Mouse (Mus musculus): ENCODE measurements around the gene Ecel1. TPM values are rescaled to one million over a fixed set of nuclear protein-coding genes. Genes with fewer than 3 reads are reported as not detected.

Ecel1 gene
- polyA plus RNA-seq, 1 experiment from 2014 or later = 1.0 TPM

DNA sequence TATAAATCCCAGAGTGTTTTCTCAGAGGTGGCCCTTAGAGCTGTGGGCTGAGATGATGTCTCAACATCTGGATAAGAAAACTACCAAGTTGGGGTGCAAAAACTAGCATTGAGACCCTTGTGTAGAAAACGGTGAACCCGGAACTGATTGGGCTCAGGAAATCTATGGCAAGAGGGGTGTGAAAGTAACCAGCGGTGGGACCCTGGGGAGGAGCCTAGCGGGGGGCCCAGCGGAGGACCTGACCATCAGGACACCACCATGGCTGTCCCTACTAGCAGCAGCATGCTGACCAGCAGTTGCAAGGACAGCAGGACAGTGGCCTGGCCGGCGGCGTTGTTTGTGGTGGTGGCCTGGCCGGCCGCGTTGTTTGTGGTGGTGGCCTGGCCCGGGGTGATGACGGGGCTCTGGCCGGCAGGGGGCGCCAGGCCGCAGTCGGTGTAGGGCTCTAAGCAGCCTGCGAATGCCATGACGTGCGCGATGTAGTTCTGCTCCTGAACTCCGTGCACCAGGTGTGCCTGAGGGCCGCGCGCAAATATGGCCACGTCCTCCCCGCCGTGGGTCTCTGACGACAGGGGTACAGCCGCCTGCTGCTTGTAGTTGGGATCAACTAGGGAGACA lies 57.9 kb downstream of the Ecel1 start:
- Histone ChIP-seq H3K4me3 (peak overlapping the region; percentile 20; the same call in 1 of the 2 replicates), H3K36me3 (no peaks in the 10 kb centered on the region), H3K27me3 (replicated peaks) (peaks cover 35% of the 10 kb centered on the region), H3K9me3 (no peaks in the 10 kb centered on the region), H3K4me1 (peaks cover 5% of the 10 kb centered on the region; the same call in 1 of the 2 replicates), H3K9ac (0 out of 2 replicates have a peak overlapping the region, but pooled peaks have one; percentile 21), H3K27ac (replicated peaks) (no peak overlapping the region), H3K4me2 (peak overlapping the region; percentile 49)
- 18% methylated on average over 30 of the region's 30 CpGs for WGBS
- no peak for ATAC-seq (ENCODE audit: extremely low read depth, insufficient number of reproducible peaks, low FRiP score, low TSS enrichment)

Other genes starting within 250 kb of the Ecel1 start
- gene Alppl2, start 66.6 kb downstream of the Ecel1 start, polyA plus RNA-seq (2015; fragmentation: Nextera tagmentation; extraction: Ambion mirVana) = not detected in 2 replicates
- not detected in 2 replicates for gene Alpi, start 54.9 kb downstream of the Ecel1 start, polyA plus RNA-seq (2015; fragmentation: Nextera tagmentation; extraction: Ambion mirVana)
- gene Akp3, start 31.5 kb downstream of the Ecel1 start, polyA plus RNA-seq (2015; fragmentation: Nextera tagmentation; extraction: Ambion mirVana) = not detected in 2 replicates
- 0.11 TPM in 1 of 2 replicates, not detected in the other for gene Prss56, start 26.8 kb upstream of the Ecel1 start, polyA plus RNA-seq (2015; fragmentation: Nextera tagmentation; extraction: Ambion mirVana)
- not detected in 2 replicates for gene Chrnd, start 34.1 kb upstream of the Ecel1 start, polyA plus RNA-seq (2015; fragmentation: Nextera tagmentation; extraction: Ambion mirVana)
- gene Chrng, start 48.1 kb upstream of the Ecel1 start, polyA plus RNA-seq (2015; fragmentation: Nextera tagmentation; extraction: Ambion mirVana) = 0.67 and 1.2 TPM in 2 replicates
- gene Eif4e2, start 57.4 kb upstream of the Ecel1 start, polyA plus RNA-seq (2015; fragmentation: Nextera tagmentation; extraction: Ambion mirVana) = 120 and 123 TPM in 2 replicates
- gene Efhd1, start 107.8 kb upstream of the Ecel1 start, polyA plus RNA-seq (2015; fragmentation: Nextera tagmentation; extraction: Ambion mirVana) = 0.14 and 0.29 TPM in 2 replicates
- gene Gigyf2, start 170.5 kb upstream of the Ecel1 start, polyA plus RNA-seq (2015; fragmentation: Nextera tagmentation; extraction: Ambion mirVana) = 27.7 and 30.1 TPM in 2 replicates
- gene Kcnj13, start 238.2 kb upstream of the Ecel1 start, polyA plus RNA-seq (2015; fragmentation: Nextera tagmentation; extraction: Ambion mirVana) = 0.24 and 0.29 TPM in 2 replicates